In the genomic region with DNA sequence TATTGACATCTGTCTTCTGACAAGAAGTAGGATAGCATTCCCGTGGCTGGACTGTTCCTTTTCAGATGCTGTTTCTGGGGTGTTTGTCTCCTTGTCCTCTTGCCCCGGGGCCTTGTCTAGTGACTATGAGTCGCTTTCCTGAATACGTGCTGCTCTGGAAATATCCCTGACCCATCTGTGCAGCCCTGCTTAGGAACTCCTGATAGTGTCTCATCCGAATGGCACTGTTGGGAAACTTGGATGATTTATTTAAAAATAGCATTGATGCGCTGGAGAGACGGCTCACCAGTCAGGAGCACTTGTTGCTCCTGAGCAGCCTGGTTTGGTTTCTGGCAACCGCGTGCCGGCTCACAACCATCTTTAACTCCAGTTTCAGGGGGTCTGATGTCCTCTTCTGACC, we compare ENCODE assay signal across 8 mouse cellular contexts. TPM values are rescaled to one million over a fixed set of nuclear protein-coding genes. Genes with fewer than 3 reads are reported as not detected.
A peak's percentile ranks its signal among the peaks of the same experiment; 100 is the strongest.
DNase-seq lines count a peak whose midpoint lies in the region; ATAC-seq and TF ChIP-seq lines count a peak whose summit lies in the region.

No protein-coding gene starts in this region.

- no peak overlapping the region for H3K27ac ChIP-seq in cerebellum, adult 2 months (ENCODE audit: insufficient read depth, low read length)
- no peak overlapping the region for H3K27ac ChIP-seq in forebrain, embryonic 12.5 days
- no peak overlapping the region for H3K27ac ChIP-seq in limb, embryonic 14.5 days (replicated peaks; ENCODE audit: low read depth, low read length)

- H3K4me2 ChIP-seq in forebrain, embryonic 12.5 days: peak overlapping the region; percentile 82
- H3K4me2 ChIP-seq in limb, embryonic 14.5 days (replicated peaks; ENCODE audit: low read depth, low read length, severe bottlenecking): peak overlapping the region; percentile 82

- WGBS in cerebellum, adult 2 months: 24% methylated on average over 10 of the region's 10 CpGs
- 80% methylated on average over 10 of the region's 10 CpGs for WGBS in forebrain, embryonic 12.5 days
- 71% methylated on average over 10 of the region's 10 CpGs for WGBS in limb, embryonic 14.5 days

- TF ChIP-seq POLR2A in cerebellum, adult 2 months (IDR thresholded peaks at IDR 0.05; ENCODE audit: borderline replicate concordance, insufficient read depth, low read length): no peak
- TF ChIP-seq POLR2A in limb, embryonic 14.5 days (IDR thresholded peaks at IDR 0.05; ENCODE audit: borderline replicate concordance, extremely low read depth, insufficient read depth, insufficient read length): no peak

- no peak for DNase-seq in cerebellum, adult 2 months
- DNase-seq in cerebellum, postnatal 14 days: no peak
- peak; percentile 22 for DNase-seq in 3134 (ENCODE audit: extremely low read depth, insufficient read length, low spot score)
- DNase-seq in limb, embryonic 14.5 days (ENCODE audit: low spot score): no peak
- no peak for DNase-seq in frontal cortex, postnatal 10 days (ENCODE audit: low spot score in 2 of 2)
- no peak for DNase-seq in layer of hippocampus, adult 9-10 months (ENCODE audit: low spot score)
- no peak for DNase-seq in cerebellum, postnatal 4 days (ENCODE audit: low spot score in 2 of 2)

- no peaks in the 10 kb centered on the region for H3K36me3 ChIP-seq in forebrain, embryonic 12.5 days (replicated peaks)
- H3K36me3 ChIP-seq in limb, embryonic 14.5 days (ENCODE audit: control insufficient read depth, insufficient read depth, low read length): no peaks in the 10 kb centered on the region

- H3K9ac ChIP-seq in forebrain, embryonic 12.5 days: 0 out of 2 replicates have a peak overlapping the region, but pooled peaks have one; percentile 93
- 0 out of 2 replicates have a peak overlapping the region, but pooled peaks have one; percentile 16 for H3K9ac ChIP-seq in limb, embryonic 14.5 days (ENCODE audit: low read depth, low read length, severe bottlenecking)

- H3K4me1 ChIP-seq in cerebellum, adult 2 months (ENCODE audit: control insufficient read depth, insufficient read depth, low read length): peaks cover 16% of the 10 kb centered on the region
- peaks cover 32% of the 10 kb centered on the region for H3K4me1 ChIP-seq in forebrain, embryonic 12.5 days
- peaks cover 20% of the 10 kb centered on the region for H3K4me1 ChIP-seq in limb, embryonic 14.5 days (ENCODE audit: control insufficient read depth, insufficient read depth, low read length)

- H3K4me3 ChIP-seq in cerebellum, adult 2 months (replicated peaks; ENCODE audit: insufficient read depth, low read depth, low read length): peak overlapping the region; percentile 97
- peak overlapping the region; percentile 82 for H3K4me3 ChIP-seq in forebrain, embryonic 12.5 days (replicated peaks)
- peak overlapping the region; percentile 74; the same call in 1 of the 2 replicates for H3K4me3 ChIP-seq in limb, embryonic 14.5 days (replicated peaks; ENCODE audit: low read length)

- no peak for TF ChIP-seq CTCF in cerebellum, adult 2 months (IDR thresholded peaks at IDR 0.05; ENCODE audit: borderline replicate concordance, insufficient read depth, low read depth, low read length)

- ATAC-seq in forebrain, embryonic 12.5 days (ENCODE audit: low FRiP score): no peak
- ATAC-seq in limb, embryonic 14.5 days (ENCODE audit: low FRiP score, low read depth): no peak

- no peaks in the 10 kb centered on the region for H3K27me3 ChIP-seq in cerebellum, adult 2 months (ENCODE audit: control insufficient read depth, insufficient read depth, low read length)
- no peaks in the 10 kb centered on the region for H3K27me3 ChIP-seq in forebrain, embryonic 12.5 days
- no peaks in the 10 kb centered on the region for H3K27me3 ChIP-seq in limb, embryonic 14.5 days (ENCODE audit: control insufficient read depth, insufficient read depth, low read length)

- no peaks in the 10 kb centered on the region for H3K9me3 ChIP-seq in forebrain, embryonic 12.5 days
- H3K9me3 ChIP-seq in limb, embryonic 14.5 days (ENCODE audit: control insufficient read depth, low read length): no peaks in the 10 kb centered on the region

RNA-seq across cellular contexts. Expression of a gene that starts 1.6 kb away (rescaled TPM):
- polyA plus RNA-seq in cerebellum, adult 2 months (2012; rRNA removed): 72.6 and 80.3 TPM in 2 replicates
- polyA plus RNA-seq in forebrain, embryonic 12.5 days (2016; fragmentation: Nextera tagmentation; extraction: Ambion mirVana): 22.3 and 24.0 TPM in 2 replicates
- 51.1 and 61.1 TPM in 2 replicates for polyA plus RNA-seq in limb, embryonic 14.5 days (2012; rRNA removed)
- 20.8 and 23.0 TPM in 2 replicates for polyA plus RNA-seq in limb, embryonic 14.5 days (2014; fragmentation: Nextera tagmentation; extraction: Ambion mirVana)
